Mouse (Mus musculus) G1E (cell line): Measurements from ENCODE around the gene Cox4i1. TPM values are rescaled to one million over a fixed set of nuclear protein-coding genes. Genes with fewer than 3 reads are reported as not detected.

Experiments used
- ATAC-seq: 2 replicates; pipeline ENCODE4 v1.8.0; 2016; ENCODE audit warnings: mild to moderate bottlenecking; ENCODE audit not compliant: insufficient number of reproducible peaks, poor library complexity, low FRiP score, severe bottlenecking; ENCODE audit errors: extremely low read depth
- DNase-seq: peaks from one replicate; pipeline ENCODE4 v3.0.0; 2012; ENCODE audit warnings: low spot score
- H3K27me3 ChIP-seq: 2 replicates; pipeline ENCODE4 v1.6.1; 2012; ENCODE audit warnings: mild to moderate bottlenecking, low read length, inconsistent platforms; ENCODE audit not compliant: insufficient read depth
- H3K36me3 ChIP-seq: replicated peaks from 2 replicates; pipeline ENCODE3; 2012; ENCODE audit warnings: mild to moderate bottlenecking, inconsistent platforms
- H3K4me1 ChIP-seq: 2 replicates; pipeline ENCODE4 v1.6.1; 2012; ENCODE audit warnings: low read depth, low read length, inconsistent platforms, mixed read lengths; ENCODE audit not compliant: insufficient read depth
- H3K4me3 ChIP-seq: 2 replicates; pipeline ENCODE4 v1.5.1; 2012; ENCODE audit warnings: low read depth, mild to moderate bottlenecking, inconsistent platforms, low read length, moderate library complexity, mixed read lengths
- H3K9me3 ChIP-seq: replicated peaks from 2 replicates; pipeline ENCODE4 v1.6.1; 2012; ENCODE audit warnings: inconsistent platforms
- CTCF ChIP-seq: IDR thresholded peaks from 2 replicates; pipeline ENCODE4 v1.5.1; 2012; ENCODE audit warnings: low read depth, low read length, inconsistent platforms, mixed read lengths
- GATA1 ChIP-seq: IDR thresholded peaks from 2 replicates; pipeline ENCODE4 v1.6.1; 2012; ENCODE audit warnings: borderline replicate concordance, low read length, inconsistent platforms, mixed read lengths
- GATA2 ChIP-seq: IDR thresholded peaks from 2 replicates; pipeline ENCODE4 v1.6.1; 2012; ENCODE audit warnings: low read depth, low read length, inconsistent platforms, borderline replicate concordance
- POLR2AphosphoS5 ChIP-seq: IDR thresholded peaks from 2 replicates; pipeline ENCODE4 v1.6.1; 2012; ENCODE audit warnings: low read depth, low read length, inconsistent platforms; ENCODE audit not compliant: insufficient replicate concordance
- TAL1 ChIP-seq: conservative IDR thresholded peaks from 2 replicates; pipeline ENCODE4 v1.6.1; 2012; ENCODE audit warnings: low read depth, low read length, inconsistent platforms, mixed read lengths
- polyA plus RNA-seq: library from polyadenylated mRNA; stranded (reverse); fragments of >175 nt; gene quantifications from 2 replicates; pipeline ENCODE4 v1.2.3, GENCODE M21; 2012
- total RNA-seq, 2 experiments: library from RNA; stranded (forward) in 1 of 2; stranded (reverse) in 1 of 2; fragments of 200-1000 nt in 1 of 2; fragments of >200 nt in 1 of 2; fragmentation: Nextera tagmentation in 1 of 2; gene quantifications; 2 replicates each; pipeline ENCODE4 v1.2.3; 2014 to 2017

Gene Cox4i1
- total and polyA plus RNA-seq, 3 experiments, result 277 to 542 (median 328) TPM

DNA sequence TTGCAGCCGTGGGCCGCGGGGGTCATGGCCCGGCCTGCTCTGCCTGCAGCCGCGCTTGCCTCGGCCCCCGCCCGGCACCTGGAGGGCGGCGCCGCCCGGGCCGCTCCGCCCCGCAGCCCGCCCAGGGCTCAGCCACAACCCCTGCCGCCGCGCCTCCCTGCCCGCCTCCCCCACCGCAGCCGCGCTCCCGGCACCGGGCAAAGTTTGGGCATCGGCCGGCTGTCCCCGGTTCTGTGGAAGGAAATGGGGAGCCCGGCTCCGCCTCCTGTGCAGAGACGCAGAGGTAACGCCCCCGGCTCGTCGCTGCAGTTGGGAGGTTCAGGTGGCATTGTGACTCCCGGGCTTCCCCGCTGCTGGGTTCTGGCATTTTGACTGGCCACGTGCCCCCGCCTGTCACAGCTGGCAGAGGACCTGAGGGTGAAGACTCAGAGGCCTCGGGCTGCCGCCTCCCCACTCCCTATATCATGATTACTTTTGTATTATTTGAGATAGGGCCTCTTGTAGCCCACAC lies 33.6 kb upstream of the Cox4i1 start:
- Histone ChIP-seq H3K9me3 (no peaks in the 10 kb centered on the region), H3K36me3 (no peaks in the 10 kb centered on the region), H3K4me1 (no peaks in the 10 kb centered on the region), H3K4me3 (peak overlapping the region; percentile 7; the same call in 1 of the 2 replicates), H3K27me3 (peaks cover 45% of the 10 kb centered on the region)
- no peak for ATAC-seq
- no peak for DNase-seq
- no peak for TF ChIP-seq POLR2AphosphoS5
- TF ChIP-seq GATA1, result no peak
- TF ChIP-seq CTCF, result no peak
- no peak for TF ChIP-seq TAL1
- no peak for TF ChIP-seq GATA2

DNA sequence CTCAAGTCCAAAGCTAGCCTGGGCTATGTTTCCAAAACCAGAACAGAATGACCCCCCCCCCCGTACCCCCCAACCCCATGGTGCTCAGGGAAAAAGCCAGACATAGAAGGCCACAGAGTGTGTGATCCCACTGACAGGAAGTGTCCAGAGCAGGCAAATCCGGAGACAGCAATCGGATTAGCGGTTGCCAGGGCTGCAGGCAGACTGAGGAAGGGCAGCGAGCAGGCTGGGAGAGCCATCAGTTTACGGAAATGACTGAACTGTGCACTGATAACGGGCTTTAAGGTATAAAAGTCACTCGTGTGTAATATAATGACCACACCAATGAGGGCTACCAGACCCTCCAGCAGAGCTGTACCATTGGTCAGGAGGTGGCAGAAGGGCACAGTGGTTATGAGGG lies 26.8 kb upstream of the Cox4i1 start:
- TF ChIP-seq GATA1 (no peak), GATA2 (no peak), POLR2AphosphoS5 (no peak), CTCF (no peak), TAL1 (no peak)
- Histone ChIP-seq H3K36me3 (no peaks in the 10 kb centered on the region), H3K4me3 (no peak overlapping the region), H3K9me3 (no peaks in the 10 kb centered on the region), H3K4me1 (no peaks in the 10 kb centered on the region), H3K27me3 (peaks cover 31% of the 10 kb centered on the region)
- ATAC-seq (no peak), DNase-seq (no peak)

- Histone ChIP-seq H3K9me3 (no peaks in the 10 kb centered on the region), H3K4me3 (no peak overlapping the region), H3K36me3 (no peaks in the 10 kb centered on the region), H3K4me1 (no peaks in the 10 kb centered on the region), H3K27me3 (peaks cover 30% of the 10 kb centered on the region; the same call in 1 of the 2 replicates)
- ATAC-seq (no peak), DNase-seq (no peak)
- no peak for TF ChIP-seq GATA2
Measured at GRCm38 (mm10) chr8:120642031-120642662, 25.9 kb upstream of the Cox4i1 start.

DNA sequence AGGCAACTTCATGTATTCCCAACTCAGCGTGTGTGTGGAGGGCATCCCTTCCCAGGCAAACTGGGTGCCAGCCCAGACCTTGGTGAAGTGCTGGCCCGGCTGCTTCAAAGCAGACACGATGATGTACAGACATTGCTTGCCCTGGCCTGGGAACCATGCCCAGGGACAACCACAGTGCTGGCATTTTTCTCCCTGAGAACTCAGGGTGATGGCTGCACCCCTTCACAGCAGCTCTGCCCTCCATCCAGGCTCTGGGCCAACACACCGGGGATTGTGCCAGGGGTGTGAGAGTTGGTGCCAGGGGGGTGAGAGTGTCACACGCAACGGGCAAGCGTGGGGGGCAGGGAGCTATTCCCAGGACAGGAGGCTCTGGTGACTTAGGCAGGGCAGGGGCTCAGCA lies 23.4 kb upstream of the Cox4i1 start:
- ATAC-seq (no peak), DNase-seq (no peak)
- H3K9me3 ChIP-seq, result no peaks in the 10 kb centered on the region
- no peak for TF ChIP-seq GATA2
- no peak for TF ChIP-seq GATA1
- TF ChIP-seq TAL1, result no peak
- no peaks in the 10 kb centered on the region for H3K36me3 ChIP-seq
- peaks cover 25% of the 10 kb centered on the region; the same call in 1 of the 2 replicates for H3K27me3 ChIP-seq
- no peak overlapping the region for H3K4me3 ChIP-seq
- no peaks in the 10 kb centered on the region for H3K4me1 ChIP-seq

DNA sequence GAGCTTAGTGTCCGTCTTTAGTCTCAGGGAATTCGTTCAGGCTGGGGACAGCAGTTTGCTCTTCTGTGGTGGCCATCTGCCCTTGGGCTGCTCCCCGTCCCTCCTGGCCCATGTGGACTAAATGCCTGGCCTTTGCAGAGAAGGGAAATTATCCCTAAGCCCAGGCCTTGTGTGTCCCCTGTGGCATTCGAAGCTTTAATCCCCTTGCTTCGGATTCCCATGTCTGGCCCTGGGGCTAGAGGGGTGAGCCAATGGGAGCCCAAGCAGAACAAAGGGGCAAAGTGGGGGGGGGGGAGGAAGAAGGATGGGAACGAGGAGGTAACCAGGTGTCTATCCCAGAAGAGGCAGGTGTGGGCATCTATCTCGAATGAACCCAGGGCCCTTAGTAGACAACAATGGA lies 20.5 kb upstream of the Cox4i1 start, which contains the start of gene 1190005I06Rik:
Gene 1190005I06Rik, minus strand, starts transcription at position 101 of the 400 bp plus-strand sequence.
- no peaks in the 10 kb centered on the region for H3K9me3 ChIP-seq
- H3K36me3 ChIP-seq, result peaks cover 22% of the 10 kb centered on the region
- H3K27me3 ChIP-seq, result peaks cover 18% of the 10 kb centered on the region; the same call in 1 of the 2 replicates
- peaks cover 4% of the 10 kb centered on the region; the same call in 1 of the 2 replicates for H3K4me1 ChIP-seq
- ATAC-seq (no peak), DNase-seq (no peak)
- TF ChIP-seq GATA1, result no peak
- TF ChIP-seq POLR2AphosphoS5, result no peak
- TF ChIP-seq GATA2, result no peak
- no peak for TF ChIP-seq CTCF
- TF ChIP-seq TAL1, result no peak
- H3K4me3 ChIP-seq, result no peak within 1 kb of the TSS

DNA sequence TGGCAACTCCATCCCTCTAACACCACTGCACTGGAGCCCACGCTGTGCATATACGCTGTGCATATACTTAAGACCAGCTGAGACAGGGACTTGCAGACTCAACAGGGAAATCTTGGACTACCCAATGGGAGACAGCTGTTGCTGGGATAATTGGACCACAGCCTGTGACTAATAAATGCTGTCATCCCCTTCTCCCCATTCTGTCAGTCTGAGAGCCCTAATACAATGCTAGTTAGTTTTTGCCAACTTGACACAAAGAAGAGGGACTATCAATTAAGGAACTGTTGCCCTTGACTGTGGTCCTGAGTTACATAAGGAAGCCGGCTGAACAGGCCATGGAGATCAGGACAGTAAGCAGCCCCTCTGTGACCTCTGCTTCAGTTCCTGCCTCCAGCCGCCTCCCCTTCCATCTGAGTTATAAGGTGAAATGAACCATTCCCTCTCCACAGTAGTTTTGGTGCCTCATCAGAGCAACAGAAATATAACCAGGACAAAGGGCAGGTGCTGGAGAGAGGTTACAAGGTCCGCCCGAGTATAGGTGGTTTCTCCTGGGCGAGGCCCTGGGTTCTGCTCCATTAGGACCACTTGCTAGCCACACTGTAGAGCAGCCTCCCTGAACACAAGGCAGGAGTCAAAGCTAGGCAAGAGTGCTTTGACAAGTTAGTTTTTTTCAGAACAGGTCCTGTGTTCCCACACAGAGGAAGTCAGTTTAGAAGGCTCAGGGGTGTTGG lies 11.5 kb upstream of the Cox4i1 start:
- DNase-seq (no peak), ATAC-seq (no peak)
- Histone ChIP-seq H3K4me3 (no peak overlapping the region), H3K9me3 (no peaks in the 10 kb centered on the region), H3K27me3 (no peaks in the 10 kb centered on the region), H3K36me3 (peaks cover 95% of the 10 kb centered on the region), H3K4me1 (peaks cover 12% of the 10 kb centered on the region)
- TF ChIP-seq POLR2AphosphoS5 (no peak), GATA2 (no peak), TAL1 (no peak), GATA1 (no peak), CTCF (no peak)
